Mouse (Mus musculus) ES-Bruce4 (cell line): ENCODE results near the gene Spryd3.

Experiments used
- CTCF ChIP-seq: IDR thresholded peaks from one replicate; pipeline ENCODE4 v1.8.1; 2011; ENCODE audit warnings: low read depth, low read length
- POLR2A ChIP-seq: IDR thresholded peaks from one replicate; pipeline ENCODE4 v1.8.1; 2011; ENCODE audit warnings: low read length; ENCODE audit not compliant: insufficient read depth

DNA sequence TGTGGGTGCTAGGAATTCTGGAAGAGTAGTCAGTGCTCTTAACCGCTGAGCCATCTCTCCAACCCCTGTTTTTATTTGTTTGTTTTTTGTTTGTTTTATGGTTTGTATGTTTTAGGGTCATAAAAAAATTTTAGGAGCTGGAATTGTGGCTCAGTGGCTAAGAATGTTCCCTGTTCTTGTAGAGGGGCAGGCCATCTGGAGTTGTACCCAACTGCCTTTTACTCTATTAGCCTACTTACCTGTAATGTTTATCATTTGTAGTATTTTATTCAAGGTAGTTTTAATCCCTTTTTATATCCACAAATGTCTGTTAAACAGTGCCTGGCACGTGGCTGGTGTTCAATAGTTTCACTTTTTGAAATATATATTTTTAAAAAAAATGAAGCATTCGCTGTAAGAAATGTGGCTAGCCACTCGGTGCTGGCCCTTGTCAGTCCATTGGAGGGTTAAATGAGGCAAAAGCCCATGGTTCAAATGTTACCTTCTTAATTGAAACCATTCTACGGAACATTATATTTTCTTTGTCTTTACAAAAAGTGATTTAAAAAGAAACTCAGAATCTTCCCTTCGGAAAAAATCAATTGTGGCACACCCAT is 63.0 kb downstream of the Spryd3 start:
- TF ChIP-seq CTCF (no peak), POLR2A (no peak)
